Mouse (Mus musculus) kidney, adult 11 months (tissue): ENCODE results near the gene Jakmip3.
A peak's percentile ranks its signal among the peaks of the same experiment; 100 is the strongest.

Experiments
- DNase-seq: peaks from one replicate; pipeline ENCODE4 v3.0.0; 2022

Gene Jakmip3

GRCm38 (mm10) chr7:138940612-138941461, at the start of gene Jakmip3:
Gene Jakmip3, plus strand, starts transcription at chr7:138940730.
- no peak for DNase-seq

GRCm38 (mm10) chr7:138898122-138898521, 42.4 kb upstream of the Jakmip3 start:
- peak; percentile 71 for DNase-seq

- no peak for DNase-seq
Observed at GRCm38 (mm10) chr7:138898743-138899142, 41.8 kb upstream of the Jakmip3 start.

GRCm38 (mm10) chr7:138903886-138904435, 36.6 kb upstream of the Jakmip3 start:
- DNase-seq, result peak; percentile 75

- DNase-seq, result no peak
Observed at GRCm38 (mm10) chr7:138906441-138906840, 34.1 kb upstream of the Jakmip3 start.

GRCm38 (mm10) chr7:138907043-138907442, 33.5 kb upstream of the Jakmip3 start:
- peak; percentile 59 for DNase-seq

GRCm38 (mm10) chr7:138907976-138908375, 32.6 kb upstream of the Jakmip3 start:
- DNase-seq, result peak; percentile 56

- DNase-seq, result no peak
Observed at GRCm38 (mm10) chr7:138908768-138909276, 31.7 kb upstream of the Jakmip3 start.

GRCm38 (mm10) chr7:138909277-138910192, 31.0 kb upstream of the Jakmip3 start, which contains the start of gene Bnip3:
Gene Bnip3, minus strand, starts transcription at chr7:138909519.
- DNase-seq, result peak; percentile 96

GRCm38 (mm10) chr7:138910193-138910562, 30.4 kb upstream of the Jakmip3 start:
- no peak for DNase-seq

GRCm38 (mm10) chr7:138913616-138914015, 26.9 kb upstream of the Jakmip3 start:
- DNase-seq, result no peak

GRCm38 (mm10) chr7:138919156-138919944, 21.2 kb upstream of the Jakmip3 start:
- peak; percentile 84 for DNase-seq

- peak; percentile 61 for DNase-seq
Observed at GRCm38 (mm10) chr7:138921611-138922010, 18.9 kb upstream of the Jakmip3 start.

GRCm38 (mm10) chr7:138923756-138924425, 16.6 kb upstream of the Jakmip3 start:
- DNase-seq, result peak; percentile 31

- DNase-seq, result no peak
Observed at GRCm38 (mm10) chr7:138928456-138928855, 12.1 kb upstream of the Jakmip3 start.

- no peak for DNase-seq
Observed at GRCm38 (mm10) chr7:138934523-138934922, 6.0 kb upstream of the Jakmip3 start.

GRCm38 (mm10) chr7:138938991-138939390, 1.5 kb upstream of the Jakmip3 start:
- no peak for DNase-seq

- no peak for DNase-seq
Observed at GRCm38 (mm10) chr7:138940256-138940611, 296 bp upstream of the Jakmip3 start.

GRCm38 (mm10) chr7:138941571-138941970, 1.0 kb downstream of the Jakmip3 start:
- DNase-seq, result no peak

GRCm38 (mm10) chr7:138942301-138942700, 1.8 kb downstream of the Jakmip3 start:
- no peak for DNase-seq

GRCm38 (mm10) chr7:138945668-138946067, 5.1 kb downstream of the Jakmip3 start:
- no peak for DNase-seq

- DNase-seq, result no peak
Observed at GRCm38 (mm10) chr7:138947741-138948140, 7.2 kb downstream of the Jakmip3 start.
